Mouse (Mus musculus): ENCODE data around the gene Lilra6.

DNA sequence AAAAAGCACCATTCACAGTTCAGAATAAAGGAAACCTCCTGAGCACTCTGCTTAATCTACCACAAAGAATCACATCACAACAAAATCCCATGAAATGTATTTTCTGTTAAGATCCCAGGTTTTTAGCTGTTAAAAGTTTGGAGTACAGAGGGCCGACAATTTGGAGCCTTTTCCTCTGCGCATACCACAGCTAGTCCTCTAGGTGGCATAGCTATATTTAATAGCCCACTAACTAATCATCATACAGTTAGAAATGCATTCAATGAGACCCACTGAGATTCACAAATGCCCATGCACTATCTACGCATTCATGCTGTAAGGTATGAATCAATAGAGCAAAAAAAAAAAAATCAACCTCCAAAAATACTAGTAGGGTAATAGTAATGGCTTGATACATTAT, 33.9 kb upstream of the Lilra6 start:
- TF ChIP-seq CTCF (IDR thresholded peaks at IDR 0.05; ENCODE audit: low read depth) (no peak), EP300 (IDR thresholded peaks at IDR 0.05; ENCODE audit: low read depth) (no peak)

All from heart, postnatal 0 days (tissue).